Mouse (Mus musculus) forebrain, embryonic 13.5 days (tissue): Measurements from ENCODE around the gene Ppa1. TPM values are rescaled to one million over a fixed set of nuclear protein-coding genes. Genes with fewer than 3 reads are reported as not detected.

Source experiments
- polyA plus RNA-seq: library from polyadenylated mRNA; unstranded; fragments of >200 nt; fragmentation: Nextera tagmentation; extraction: Ambion mirVana; gene quantifications from 2 replicates; pipeline ENCODE4 v1.2.1, GENCODE M21; 2015

The Ppa1 gene
- polyA plus RNA-seq, 1 experiment from 2014 or later, result 287 TPM

Other genes with a start within 250 kb of the Ppa1 start
- 0.08 TPM in 1 of 2 replicates, not detected in the other for gene Nodal, start 230.6 kb upstream of the Ppa1 start, polyA plus RNA-seq
- 96.4 and 102 TPM in 2 replicates for gene Eif4ebp2, start 195.9 kb upstream of the Ppa1 start, polyA plus RNA-seq
- 16.4 and 17.5 TPM in 2 replicates for gene Lrrc20, start 172.8 kb upstream of the Ppa1 start, polyA plus RNA-seq
- 0.24 and 0.36 TPM in 2 replicates for gene Npffr1, start 53.1 kb upstream of the Ppa1 start, polyA plus RNA-seq
- gene Sar1a, start 31.7 kb downstream of the Ppa1 start, polyA plus RNA-seq, result 205 and 216 TPM in 2 replicates
- gene Tysnd1, start 47.0 kb downstream of the Ppa1 start, polyA plus RNA-seq, result 18.0 and 18.4 TPM in 2 replicates
- 5.0 and 5.1 TPM in 2 replicates for gene Aifm2, start 66.7 kb downstream of the Ppa1 start, polyA plus RNA-seq
- 321 and 326 TPM in 2 replicates for gene H2afy2, start 135.6 kb downstream of the Ppa1 start, polyA plus RNA-seq